Mouse (Mus musculus) MEL (cell line): ENCODE measurements around the gene Ccnd1.

Experiments
- CHD2 ChIP-seq: IDR thresholded peaks from 2 replicates; pipeline ENCODE4 v1.6.1; 2011; ENCODE audit warnings: low read length, improper control_type of control experiment
- CTCF ChIP-seq, 3 experiments: IDR thresholded peaks in 2 of 3; conservative IDR thresholded peaks in 1 of 3; 2 replicates each; pipeline ENCODE4 v1.5.1; 2011 to 2012; ENCODE audit warnings: low read length in 3 of 3, low read depth in 2 of 3, mild to moderate bottlenecking in 2 of 3, improper control_type of control experiment in 1 of 3, inconsistent platforms in 1 of 3, mixed read lengths in 1 of 3, moderate library complexity in 1 of 3; ENCODE audit not compliant: control insufficient read depth in 1 of 3, insufficient read depth in 1 of 3, poor library complexity in 1 of 3, severe bottlenecking in 1 of 3
- E2F4 ChIP-seq: IDR thresholded peaks from 2 replicates; pipeline ENCODE4 v1.6.1; 2011; ENCODE audit warnings: low read depth, low read length, improper control_type of control experiment, borderline replicate concordance
- GATA1 ChIP-seq: IDR thresholded peaks from 2 replicates; pipeline ENCODE4 v1.6.1; 2011; ENCODE audit warnings: low read depth, low read length, improper control_type of control experiment
- HCFC1 ChIP-seq: IDR thresholded peaks from 2 replicates; pipeline ENCODE4 v1.6.1; 2012; ENCODE audit warnings: low read depth, mild to moderate bottlenecking, inconsistent platforms, low read length, improper control_type of control experiment, moderate library complexity
- NRF1 ChIP-seq: IDR thresholded peaks from 2 replicates; pipeline ENCODE4 v1.6.1; 2014; ENCODE audit warnings: low read depth, mild to moderate bottlenecking, inconsistent platforms, low read length, improper control_type of control experiment, moderate library complexity; ENCODE audit not compliant: poor library complexity, insufficient read depth, severe bottlenecking
- POLR2AphosphoS2 ChIP-seq: IDR thresholded peaks from 2 replicates; pipeline ENCODE4 v1.6.1; 2011; ENCODE audit warnings: low read length, improper control_type of control experiment
- RCOR1 ChIP-seq: IDR thresholded peaks from 2 replicates; pipeline ENCODE4 v1.6.1; 2012; ENCODE audit warnings: low read depth, mild to moderate bottlenecking, inconsistent platforms, low read length, improper control_type of control experiment
- SIN3A ChIP-seq: IDR thresholded peaks from 2 replicates; pipeline ENCODE4 v1.6.1; 2012; ENCODE audit warnings: low read length, improper control_type of control experiment, inconsistent platforms
- TAL1 ChIP-seq: IDR thresholded peaks from 2 replicates; pipeline ENCODE4 v1.6.1; 2012; ENCODE audit warnings: mild to moderate bottlenecking, inconsistent platforms, low read length, moderate library complexity, mixed read lengths
- ZNF384 ChIP-seq: IDR thresholded peaks from 2 replicates; pipeline ENCODE4 v1.6.1; 2012; ENCODE audit warnings: low read depth, mild to moderate bottlenecking, inconsistent platforms, low read length, improper control_type of control experiment

GRCm38 (mm10) chr7:144958509-144959395 is 19.0 kb upstream of the Ccnd1 start:
- TF ChIP-seq CTCF (IDR thresholded peaks at IDR 0.05 in 2 of 3, conservative IDR thresholded peaks at IDR 0.05 in 1 of 3; ENCODE audit: control insufficient read depth in 1 of 3, insufficient read depth in 1 of 3, low read depth in 2 of 3, low read length in 3 of 3, poor library complexity in 1 of 3, severe bottlenecking in 1 of 3) = no peak
- no peak for TF ChIP-seq HCFC1
- TF ChIP-seq RCOR1 = no peak
- no peak for TF ChIP-seq POLR2AphosphoS2
- no peak for TF ChIP-seq SIN3A
- TF ChIP-seq CHD2 = no peak
- no peak for TF ChIP-seq GATA1
- no peak for TF ChIP-seq ZNF384
- no peak for TF ChIP-seq NRF1
- no peak for TF ChIP-seq E2F4
- no peak for TF ChIP-seq TAL1
